Mouse (Mus musculus) c-Kit-positive CD71-negative TER-119-negative erythroid progenitor cells, embryonic 14.5 days (primary cell): ENCODE data around the gene Sprr2h.

Source experiments
- DNase-seq: peaks from one replicate; pipeline ENCODE4 v3.0.0-alpha.2; 2013; ENCODE audit warnings: low read depth

Sprr2h gene

GRCm38 (mm10) chr3:92385385-92385784, at the start of gene Sprr2h:
TSS of gene Sprr2h (plus strand) at chr3:92385685.
- DNase-seq, result no peak

GRCm38 (mm10) chr3:92336278-92336677, 49.2 kb upstream of the Sprr2h start:
- no peak for DNase-seq

GRCm38 (mm10) chr3:92338840-92339239, 46.6 kb upstream of the Sprr2h start, which contains the start of gene Sprr2d:
TSS of gene Sprr2d (plus strand) at chr3:92339140.
- no peak for DNase-seq

GRCm38 (mm10) chr3:92351843-92352242, 33.6 kb upstream of the Sprr2h start, which contains the start of gene Sprr2e:
TSS of gene Sprr2e (plus strand) at chr3:92352143.
- no peak for DNase-seq

GRCm38 (mm10) chr3:92361619-92362018, 23.9 kb upstream of the Sprr2h start:
- no peak for DNase-seq

- DNase-seq, result no peak
Measured at GRCm38 (mm10) chr3:92364887-92365286, 20.6 kb upstream of the Sprr2h start, which contains the start of gene Sprr2f. TSS of gene Sprr2f (plus strand) at chr3:92365187.

- no peak for DNase-seq
Measured at GRCm38 (mm10) chr3:92373613-92374012, 11.9 kb upstream of the Sprr2h start.

- no peak for DNase-seq
Measured at GRCm38 (mm10) chr3:92394301-92394700, 8.8 kb downstream of the Sprr2h start.

- DNase-seq, result no peak
Measured at GRCm38 (mm10) chr3:92407691-92408090, 22.2 kb downstream of the Sprr2h start, which contains the start of gene Sprr2i. TSS of gene Sprr2i (plus strand) at chr3:92407991.

GRCm38 (mm10) chr3:92417782-92418181, 32.3 kb downstream of the Sprr2h start, which contains the start of gene Sprr2j-ps:
TSS of gene Sprr2j-ps (plus strand) at chr3:92418082.
- no peak for DNase-seq

GRCm38 (mm10) chr3:92429323-92429722, 43.8 kb downstream of the Sprr2h start, which contains the start of gene Gm9774:
TSS of gene Gm9774 (minus strand) at chr3:92429423.
- no peak for DNase-seq

GRCm38 (mm10) chr3:92432282-92432681, 46.8 kb downstream of the Sprr2h start, which contains the start of gene Sprr2k:
TSS of gene Sprr2k (plus strand) at chr3:92432582.
- DNase-seq, result no peak
